Mouse (Mus musculus) gonadal fat pad, adult 2 months (tissue): ENCODE results near the gene Cryzl2. TPM values are rescaled to one million over a fixed set of nuclear protein-coding genes. Genes with fewer than 3 reads are reported as not detected.

Source experiments
- DNase-seq: peaks from one replicate; pipeline ENCODE4 v3.0.0-alpha.2; 2012; ENCODE audit warnings: low read depth
- polyA plus RNA-seq: library from polyadenylated mRNA; depleted of rRNA; stranded (reverse); fragments of >200 nt; gene quantifications from 2 replicates; pipeline ENCODE4 v1.2.3, GENCODE M21; 2012; rRNA removed

Gene Cryzl2
- polyA plus RNA-seq, 1 experiment: 32.2 TPM

- no peak for DNase-seq
Measured at GRCm38 (mm10) chr1:157526625-157527024, 68.2 kb downstream of the Cryzl2 start.

GRCm38 (mm10) chr1:157532826-157533460 is 74.6 kb downstream of the Cryzl2 start:
- DNase-seq: no peak

GRCm38 (mm10) chr1:157535571-157535970 is 77.2 kb downstream of the Cryzl2 start:
- no peak for DNase-seq

GRCm38 (mm10) chr1:157536471-157536870 is 78.1 kb downstream of the Cryzl2 start:
- DNase-seq: no peak

DNA sequence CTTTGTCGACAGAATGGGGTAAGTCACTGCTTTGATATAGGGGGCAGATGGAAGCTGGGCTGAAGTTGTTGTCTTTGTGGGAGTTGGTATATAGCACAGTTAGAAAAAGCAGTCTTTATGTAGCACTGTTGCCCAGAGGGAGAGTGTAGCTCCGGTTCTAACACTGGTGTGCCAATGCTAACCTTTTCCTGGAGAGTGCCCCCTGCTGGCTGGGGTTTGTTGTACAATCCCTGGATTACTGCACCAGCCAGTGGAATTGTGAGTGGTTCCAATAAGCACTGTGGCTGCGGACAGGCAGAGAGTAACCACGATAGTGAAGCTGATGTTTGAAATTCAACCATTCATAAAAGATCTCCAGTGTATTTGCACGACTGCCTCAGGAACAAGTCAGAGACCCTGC is 79.3 kb downstream of the Cryzl2 start:
- DNase-seq: no peak

Other genes starting within 250 kb of the Cryzl2 start
- 3.7 and 4.6 TPM in 2 replicates for gene Rasal2, start 46.0 kb upstream of the Cryzl2 start, polyA plus RNA-seq
- 7.2 and 8.7 TPM in 2 replicates for gene Sec16b, start 48.2 kb downstream of the Cryzl2 start, polyA plus RNA-seq